Mouse (Mus musculus): Measurements from ENCODE around the gene Hmcn1. TPM values are rescaled to one million over a fixed set of nuclear protein-coding genes. Genes with fewer than 3 reads are reported as not detected.

Gene Hmcn1
- polyA plus RNA-seq, 1 experiment from 2014 or later: 8.9 TPM

GRCm38 (mm10) chr1:150743097-150743843 lies 250.0 kb downstream of the Hmcn1 start:
- ATAC-seq (ENCODE audit: insufficient read depth, low FRiP score, low TSS enrichment): no peak
- Histone ChIP-seq H3K27ac (ENCODE audit: low read depth, low read length) (no peak overlapping the region), H3K27me3 (ENCODE audit: control insufficient read depth, insufficient read depth, low read length) (no peaks in the 10 kb centered on the region)

GRCm38 (mm10) chr1:150742376-150743087 lies 250.7 kb downstream of the Hmcn1 start:
- Histone ChIP-seq H3K9me3 (ENCODE audit: control insufficient read depth, low read length) (no peaks in the 10 kb centered on the region), H3K4me2 (ENCODE audit: low read depth) (no peak overlapping the region), H3K36me3 (ENCODE audit: control insufficient read depth, insufficient read depth, low read length) (no peaks in the 10 kb centered on the region), H3K27ac (ENCODE audit: low read depth, low read length) (no peak overlapping the region), H3K27me3 (ENCODE audit: control insufficient read depth, insufficient read depth, low read length) (no peaks in the 10 kb centered on the region), H3K9ac (ENCODE audit: low read length) (no peak overlapping the region), H3K4me1 (ENCODE audit: control insufficient read depth, insufficient read depth, low read length) (no peaks in the 10 kb centered on the region), H3K4me3 (ENCODE audit: low read depth, low read length) (no peak overlapping the region)
- ATAC-seq (ENCODE audit: insufficient read depth, low FRiP score, low TSS enrichment) (no peak), DNase-seq (ENCODE audit: low spot score) (no peak)
- 90% methylated on average over 7 of the region's 7 CpGs for WGBS

More at GRCm38 (mm10) chr1:150743097-150743843, 250.0 kb downstream of the Hmcn1 start:
- Histone ChIP-seq H3K4me3 (ENCODE audit: low read depth, low read length) (no peak overlapping the region), H3K9ac (ENCODE audit: low read length) (no peak overlapping the region), H3K4me1 (ENCODE audit: control insufficient read depth, insufficient read depth, low read length) (no peaks in the 10 kb centered on the region), H3K36me3 (ENCODE audit: control insufficient read depth, insufficient read depth, low read length) (no peaks in the 10 kb centered on the region), H3K4me2 (ENCODE audit: low read depth) (no peak overlapping the region), H3K9me3 (ENCODE audit: control insufficient read depth, low read length) (no peaks in the 10 kb centered on the region)
- WGBS: 84% methylated on average over 19 of the region's 19 CpGs
- no peak for DNase-seq (ENCODE audit: low spot score)

DNA sequence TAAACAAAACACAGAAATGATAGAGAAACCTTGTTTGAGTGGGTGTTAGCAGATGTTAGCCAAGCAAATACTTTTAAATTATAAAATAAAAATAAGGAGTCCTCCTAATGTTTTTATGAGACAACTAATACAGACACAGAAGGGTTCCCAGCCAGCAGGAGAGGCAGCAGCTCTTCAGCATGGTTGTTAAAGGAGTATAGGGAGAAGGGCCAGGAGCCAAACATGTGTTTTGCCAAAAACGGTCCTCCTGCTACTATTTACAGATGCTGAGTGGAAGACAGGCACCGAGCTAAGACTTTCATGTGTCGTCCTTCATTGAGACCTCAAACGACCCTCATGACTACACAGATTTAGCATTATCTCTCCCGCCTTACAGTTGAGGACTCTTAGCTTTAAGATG lies 281.8 kb downstream of the Hmcn1 start:
- DNase-seq (ENCODE audit: low spot score) (no peak), ATAC-seq (ENCODE audit: insufficient read depth, low FRiP score, low TSS enrichment) (no peak)
- Histone ChIP-seq H3K27ac (ENCODE audit: low read depth, low read length) (no peak overlapping the region), H3K9me3 (ENCODE audit: control insufficient read depth, low read length) (no peaks in the 10 kb centered on the region), H3K4me3 (ENCODE audit: low read depth, low read length) (no peak overlapping the region), H3K36me3 (ENCODE audit: control insufficient read depth, insufficient read depth, low read length) (no peaks in the 10 kb centered on the region), H3K27me3 (ENCODE audit: control insufficient read depth, insufficient read depth, low read length) (no peaks in the 10 kb centered on the region), H3K4me2 (ENCODE audit: low read depth) (no peak overlapping the region), H3K9ac (ENCODE audit: low read length) (no peak overlapping the region), H3K4me1 (ENCODE audit: control insufficient read depth, insufficient read depth, low read length) (no peaks in the 10 kb centered on the region)
- 83% methylated on average over 5 of the region's 5 CpGs for WGBS

- WGBS: 79% methylated on average over 4 of the region's 4 CpGs
- Histone ChIP-seq H3K9ac (ENCODE audit: low read length) (no peak overlapping the region), H3K4me2 (ENCODE audit: low read depth) (no peak overlapping the region), H3K36me3 (ENCODE audit: control insufficient read depth, insufficient read depth, low read length) (no peaks in the 10 kb centered on the region), H3K9me3 (ENCODE audit: control insufficient read depth, low read length) (no peaks in the 10 kb centered on the region), H3K27me3 (ENCODE audit: control insufficient read depth, insufficient read depth, low read length) (no peaks in the 10 kb centered on the region), H3K4me1 (ENCODE audit: control insufficient read depth, insufficient read depth, low read length) (no peaks in the 10 kb centered on the region), H3K4me3 (ENCODE audit: low read depth, low read length) (no peak overlapping the region), H3K27ac (ENCODE audit: low read depth, low read length) (no peak overlapping the region)
- DNase-seq (ENCODE audit: low spot score): no peak
- ATAC-seq (ENCODE audit: insufficient read depth, low FRiP score, low TSS enrichment): no peak
Measured at GRCm38 (mm10) chr1:150706502-150706901, 286.7 kb downstream of the Hmcn1 start.

DNA sequence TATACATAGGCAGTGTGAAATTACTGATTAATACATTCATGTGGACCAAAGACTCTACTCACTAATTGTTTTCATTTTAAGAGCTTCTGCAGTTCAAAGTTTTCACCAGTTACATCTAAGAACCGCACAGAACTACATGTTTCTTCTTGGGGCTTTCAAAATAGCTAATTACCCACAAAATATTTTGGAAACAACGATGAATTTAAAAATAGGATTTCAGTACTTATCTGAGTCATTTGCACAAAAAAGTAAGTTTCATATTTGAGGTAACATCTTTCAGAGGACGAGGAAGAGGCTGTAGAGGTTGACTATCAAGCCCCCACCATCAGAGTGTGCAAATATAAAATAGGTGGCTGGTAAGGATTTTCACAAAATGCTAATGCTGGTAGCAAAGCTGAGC lies 295.5 kb downstream of the Hmcn1 start:
- H3K36me3 ChIP-seq (ENCODE audit: control insufficient read depth, insufficient read depth, low read length): no peaks in the 10 kb centered on the region
- no peak for DNase-seq (ENCODE audit: low spot score)
- no peaks in the 10 kb centered on the region for H3K9me3 ChIP-seq (ENCODE audit: control insufficient read depth, low read length)
- WGBS: 91% methylated on average over 3 of the region's 3 CpGs
- no peak for ATAC-seq (ENCODE audit: insufficient read depth, low FRiP score, low TSS enrichment)
- no peaks in the 10 kb centered on the region for H3K4me1 ChIP-seq (ENCODE audit: control insufficient read depth, insufficient read depth, low read length)
- no peak overlapping the region for H3K27ac ChIP-seq (ENCODE audit: low read depth, low read length)
- H3K4me3 ChIP-seq (ENCODE audit: low read depth, low read length): no peak overlapping the region
- no peak overlapping the region for H3K9ac ChIP-seq (ENCODE audit: low read length)
- no peaks in the 10 kb centered on the region for H3K27me3 ChIP-seq (ENCODE audit: control insufficient read depth, insufficient read depth, low read length)
- no peak overlapping the region for H3K4me2 ChIP-seq (ENCODE audit: low read depth)

- H3K9ac ChIP-seq (ENCODE audit: low read length): no peak overlapping the region
- DNase-seq (ENCODE audit: low spot score) (no peak), ATAC-seq (ENCODE audit: insufficient read depth, low FRiP score, low TSS enrichment) (no peak)
- WGBS: 57% methylated on average over 6 of the region's 6 CpGs
- H3K4me2 ChIP-seq (ENCODE audit: low read depth): no peak overlapping the region
- H3K27ac ChIP-seq (ENCODE audit: low read depth, low read length): no peak overlapping the region
- H3K4me1 ChIP-seq (ENCODE audit: control insufficient read depth, insufficient read depth, low read length): no peaks in the 10 kb centered on the region
- no peaks in the 10 kb centered on the region for H3K36me3 ChIP-seq (ENCODE audit: control insufficient read depth, insufficient read depth, low read length)
- H3K9me3 ChIP-seq (ENCODE audit: control insufficient read depth, low read length): no peaks in the 10 kb centered on the region
- no peak overlapping the region for H3K4me3 ChIP-seq (ENCODE audit: low read depth, low read length)
- no peaks in the 10 kb centered on the region for H3K27me3 ChIP-seq (ENCODE audit: control insufficient read depth, insufficient read depth, low read length)
Measured at GRCm38 (mm10) chr1:150682044-150682443, 311.2 kb downstream of the Hmcn1 start.

DNA sequence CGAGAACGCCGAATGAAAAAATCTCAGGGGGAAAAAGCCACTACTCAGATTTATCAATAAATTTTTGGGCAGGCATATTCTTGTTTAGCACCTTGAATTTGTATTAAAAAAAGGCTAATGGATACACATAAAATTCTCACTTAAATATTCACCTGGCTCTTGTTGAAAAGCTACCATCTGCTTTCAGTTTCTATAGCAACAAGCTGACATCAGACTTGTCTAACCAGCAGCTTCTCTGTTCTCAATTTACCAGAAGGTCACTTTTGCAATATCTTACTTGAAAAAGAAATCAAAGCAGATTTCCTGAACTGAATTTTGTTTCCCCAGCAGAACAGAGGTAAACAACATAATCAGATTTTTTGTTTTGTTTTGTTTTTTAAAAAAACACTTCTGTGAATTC lies 311.8 kb downstream of the Hmcn1 start:
- no peak for ATAC-seq (ENCODE audit: insufficient read depth, low FRiP score, low TSS enrichment)
- WGBS: 80% methylated on average over 3 of the region's 3 CpGs
- Histone ChIP-seq H3K27me3 (ENCODE audit: control insufficient read depth, insufficient read depth, low read length) (no peaks in the 10 kb centered on the region), H3K9ac (ENCODE audit: low read length) (no peak overlapping the region), H3K4me1 (ENCODE audit: control insufficient read depth, insufficient read depth, low read length) (no peaks in the 10 kb centered on the region), H3K9me3 (ENCODE audit: control insufficient read depth, low read length) (no peaks in the 10 kb centered on the region), H3K27ac (ENCODE audit: low read depth, low read length) (no peak overlapping the region), H3K36me3 (ENCODE audit: control insufficient read depth, insufficient read depth, low read length) (no peaks in the 10 kb centered on the region), H3K4me2 (ENCODE audit: low read depth) (no peak overlapping the region), H3K4me3 (ENCODE audit: low read depth, low read length) (no peak overlapping the region)
- no peak for DNase-seq (ENCODE audit: low spot score)

DNA sequence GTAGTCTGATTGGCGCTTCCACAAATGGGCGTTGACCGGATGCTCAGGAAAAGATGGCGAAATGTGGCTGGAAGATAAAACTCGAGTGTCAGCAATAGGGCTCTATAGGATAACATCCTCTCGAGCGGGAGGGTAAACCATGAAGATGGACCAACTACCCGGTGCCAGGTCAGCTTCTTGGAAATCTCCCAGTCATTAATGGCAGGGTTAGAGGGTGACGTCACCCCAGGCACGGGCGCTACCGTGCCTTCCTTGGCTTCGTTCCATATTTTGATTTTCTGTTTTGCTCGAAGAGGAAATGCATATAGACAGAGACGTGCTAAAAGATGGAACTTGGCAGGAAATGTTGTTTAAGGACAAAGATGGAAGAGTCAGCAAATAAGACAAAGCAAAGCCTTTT lies 312.2 kb downstream of the Hmcn1 start:
- Histone ChIP-seq H3K4me3 (ENCODE audit: low read depth, low read length) (no peak overlapping the region), H3K27ac (ENCODE audit: low read depth, low read length) (no peak overlapping the region), H3K9me3 (ENCODE audit: control insufficient read depth, low read length) (no peaks in the 10 kb centered on the region), H3K4me2 (ENCODE audit: low read depth) (no peak overlapping the region), H3K36me3 (ENCODE audit: control insufficient read depth, insufficient read depth, low read length) (no peaks in the 10 kb centered on the region), H3K4me1 (ENCODE audit: control insufficient read depth, insufficient read depth, low read length) (no peaks in the 10 kb centered on the region), H3K27me3 (ENCODE audit: control insufficient read depth, insufficient read depth, low read length) (no peaks in the 10 kb centered on the region), H3K9ac (ENCODE audit: low read length) (no peak overlapping the region)
- DNase-seq (ENCODE audit: low spot score): no peak
- 89% methylated on average over 15 of the region's 15 CpGs for WGBS
- no peak for ATAC-seq (ENCODE audit: insufficient read depth, low FRiP score, low TSS enrichment)

GRCm38 (mm10) chr1:150680345-150680744 lies 312.9 kb downstream of the Hmcn1 start:
- Histone ChIP-seq H3K9ac (ENCODE audit: low read length) (no peak overlapping the region), H3K36me3 (ENCODE audit: control insufficient read depth, insufficient read depth, low read length) (no peaks in the 10 kb centered on the region), H3K9me3 (ENCODE audit: control insufficient read depth, low read length) (no peaks in the 10 kb centered on the region), H3K4me3 (ENCODE audit: low read depth, low read length) (no peak overlapping the region), H3K27me3 (ENCODE audit: control insufficient read depth, insufficient read depth, low read length) (no peaks in the 10 kb centered on the region), H3K4me2 (ENCODE audit: low read depth) (no peak overlapping the region), H3K4me1 (ENCODE audit: control insufficient read depth, insufficient read depth, low read length) (no peaks in the 10 kb centered on the region), H3K27ac (ENCODE audit: low read depth, low read length) (no peak overlapping the region)
- ATAC-seq (ENCODE audit: insufficient read depth, low FRiP score, low TSS enrichment) (no peak), DNase-seq (ENCODE audit: low spot score) (no peak)
- WGBS: 87% methylated on average over 4 of the region's 4 CpGs

Data from neural tube, embryonic 11.5 days (tissue).